Mouse (Mus musculus): ENCODE measurements at regions not wholly inside any gene's neighbourhood (a gene's known extent, or its start where the extent isn't known, plus 50 kb on each side); places are given as distances from the start of the nearest gene placed in this dataset.

DNA sequence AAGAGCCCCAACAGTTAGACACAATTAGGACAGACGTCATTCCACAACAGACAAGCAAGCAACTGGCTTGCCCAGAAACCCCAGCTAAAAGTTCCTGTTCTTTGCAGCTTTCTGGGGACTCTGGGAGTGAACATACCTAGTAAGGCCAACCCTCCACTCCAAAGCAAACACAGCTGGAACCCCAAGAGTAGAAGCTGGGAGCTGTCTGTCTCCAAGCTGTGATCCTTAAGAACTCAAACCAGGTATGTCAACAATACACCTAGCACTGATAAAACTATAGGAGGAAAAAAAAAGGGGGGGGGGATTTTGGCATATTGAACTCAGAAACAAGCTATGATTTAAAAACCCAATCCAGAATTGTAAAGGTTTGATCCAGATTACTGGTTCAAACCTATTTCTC lies 84.2 kb upstream of the Basp1 start:
- Histone ChIP-seq H3K9ac (ENCODE audit: low read depth, low read length) (no peak overlapping the region), H3K36me3 (ENCODE audit: insufficient read depth, low read length) (no peaks in the 10 kb centered on the region), H3K4me1 (replicated peaks; ENCODE audit: insufficient read depth, low read length) (no peaks in the 10 kb centered on the region), H3K4me2 (ENCODE audit: low read length) (no peak overlapping the region), H3K27me3 (ENCODE audit: insufficient read depth, low read length) (no peaks in the 10 kb centered on the region), H3K4me3 (replicated peaks; ENCODE audit: low read depth, low read length) (no peak overlapping the region), H3K9me3 (replicated peaks; ENCODE audit: low read length) (no peaks in the 10 kb centered on the region), H3K27ac (no peak overlapping the region)
- TF ChIP-seq CTCF (IDR thresholded peaks at IDR 0.05; ENCODE audit: low read depth): no peak
- no peak for ATAC-seq (replicated peaks; ENCODE audit: low FRiP score, low read depth)
- 58% methylated on average over 1 of the region's 1 CpGs for WGBS
- no peak for DNase-seq (ENCODE audit: low spot score)

DNA sequence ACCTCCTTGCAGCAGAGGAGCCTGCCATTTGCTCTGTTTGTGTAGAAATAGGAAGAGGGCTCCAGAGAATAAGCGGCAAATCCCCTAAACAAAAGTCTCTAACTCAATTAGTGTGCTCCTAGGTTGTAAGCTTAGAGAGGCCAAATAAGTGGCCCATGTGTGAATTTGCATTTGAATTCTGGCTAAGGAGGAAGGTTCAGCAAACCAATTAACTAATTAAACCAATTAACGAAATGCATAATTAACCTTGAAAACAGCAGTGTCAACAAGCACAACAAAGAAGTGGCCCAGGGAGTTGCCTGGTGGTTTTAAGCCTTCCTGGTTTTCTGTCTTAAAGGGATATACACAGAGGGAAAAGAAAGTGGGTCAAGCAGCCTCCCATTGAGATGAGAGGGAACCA lies 84.9 kb upstream of the Basp1 start:
- TF ChIP-seq CTCF (IDR thresholded peaks at IDR 0.05; ENCODE audit: low read depth): no peak
- H3K36me3 ChIP-seq (ENCODE audit: insufficient read depth, low read length): no peaks in the 10 kb centered on the region
- DNase-seq (ENCODE audit: low spot score) (no peak), ATAC-seq (replicated peaks; ENCODE audit: low FRiP score, low read depth) (no peak)
- 55% methylated on average over 2 of the region's 2 CpGs for WGBS
- no peak overlapping the region for H3K9ac ChIP-seq (ENCODE audit: low read depth, low read length)
- no peak overlapping the region for H3K4me2 ChIP-seq (ENCODE audit: low read length)
- no peaks in the 10 kb centered on the region for H3K9me3 ChIP-seq (replicated peaks; ENCODE audit: low read length)
- no peaks in the 10 kb centered on the region for H3K27me3 ChIP-seq (ENCODE audit: insufficient read depth, low read length)
- H3K4me3 ChIP-seq (replicated peaks; ENCODE audit: low read depth, low read length): no peak overlapping the region
- H3K27ac ChIP-seq: no peak overlapping the region
- H3K4me1 ChIP-seq (replicated peaks; ENCODE audit: insufficient read depth, low read length): no peaks in the 10 kb centered on the region

DNA sequence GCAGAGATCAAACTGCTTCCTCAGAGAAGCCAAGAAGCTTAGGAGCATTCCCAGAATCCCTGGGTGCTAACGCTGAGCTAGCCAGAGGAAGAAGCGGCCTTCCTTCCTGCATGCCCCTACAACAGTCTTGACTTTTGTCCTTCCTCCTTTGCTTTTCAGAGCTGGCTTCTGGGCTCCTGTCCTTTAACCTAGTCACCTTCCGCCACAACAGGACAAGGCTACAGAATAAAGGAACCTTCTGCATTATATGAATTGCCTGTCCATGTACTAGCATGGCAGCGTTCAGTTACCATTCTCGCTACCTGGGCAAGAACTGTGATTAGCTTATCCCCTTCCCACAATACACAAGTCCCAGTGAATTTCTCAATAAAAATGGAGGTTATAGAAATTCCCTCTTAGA lies 88.9 kb upstream of the Basp1 start:
- Histone ChIP-seq H3K9me3 (replicated peaks; ENCODE audit: low read length) (no peaks in the 10 kb centered on the region), H3K27me3 (ENCODE audit: insufficient read depth, low read length) (no peaks in the 10 kb centered on the region), H3K36me3 (ENCODE audit: insufficient read depth, low read length) (no peaks in the 10 kb centered on the region), H3K4me1 (replicated peaks; ENCODE audit: insufficient read depth, low read length) (no peaks in the 10 kb centered on the region), H3K9ac (ENCODE audit: low read depth, low read length) (no peak overlapping the region), H3K27ac (no peak overlapping the region), H3K4me2 (ENCODE audit: low read length) (no peak overlapping the region), H3K4me3 (replicated peaks; ENCODE audit: low read depth, low read length) (no peak overlapping the region)
- WGBS: 87% methylated on average over 5 of the region's 5 CpGs
- DNase-seq (ENCODE audit: low spot score) (no peak), ATAC-seq (replicated peaks; ENCODE audit: low FRiP score, low read depth) (no peak)
- TF ChIP-seq CTCF (IDR thresholded peaks at IDR 0.05; ENCODE audit: low read depth): no peak

DNA sequence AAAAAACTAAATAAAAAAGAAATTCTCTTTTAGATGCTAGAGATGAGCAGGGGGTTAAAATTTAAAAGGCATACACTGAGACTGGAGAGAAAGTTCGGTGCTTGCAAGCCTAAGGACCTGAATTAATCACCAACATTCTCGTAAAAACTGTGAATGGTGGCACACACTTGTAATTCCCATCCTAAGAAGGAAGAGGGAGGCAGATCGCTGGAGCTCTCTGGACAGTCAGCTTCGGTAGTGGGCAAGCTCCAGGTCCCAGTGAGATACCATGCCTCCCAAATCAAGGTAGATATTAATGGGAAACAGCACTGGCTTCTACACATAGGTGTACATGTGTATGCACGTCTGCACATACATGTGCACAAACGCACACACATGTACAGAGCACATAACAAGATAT lies 89.5 kb upstream of the Basp1 start:
- TF ChIP-seq CTCF (IDR thresholded peaks at IDR 0.05; ENCODE audit: low read depth): peak; percentile 59; the same call in 1 of the 2 replicates
- Histone ChIP-seq H3K9ac (ENCODE audit: low read depth, low read length) (no peak overlapping the region), H3K4me3 (replicated peaks; ENCODE audit: low read depth, low read length) (no peak overlapping the region), H3K27me3 (ENCODE audit: insufficient read depth, low read length) (no peaks in the 10 kb centered on the region), H3K36me3 (ENCODE audit: insufficient read depth, low read length) (no peaks in the 10 kb centered on the region), H3K9me3 (replicated peaks; ENCODE audit: low read length) (no peaks in the 10 kb centered on the region), H3K27ac (no peak overlapping the region), H3K4me2 (ENCODE audit: low read length) (no peak overlapping the region), H3K4me1 (replicated peaks; ENCODE audit: insufficient read depth, low read length) (no peaks in the 10 kb centered on the region)
- 52% methylated on average over 6 of the region's 6 CpGs for WGBS
- ATAC-seq (replicated peaks; ENCODE audit: low FRiP score, low read depth) (no peak), DNase-seq (ENCODE audit: low spot score) (peak; percentile 59)

GRCm38 (mm10) chr15:25509139-25509538 lies 95.6 kb upstream of the Basp1 start:
- no peak overlapping the region for H3K9ac ChIP-seq (ENCODE audit: low read depth, low read length)
- H3K36me3 ChIP-seq (ENCODE audit: insufficient read depth, low read length): no peaks in the 10 kb centered on the region
- H3K4me1 ChIP-seq (replicated peaks; ENCODE audit: insufficient read depth, low read length): peaks cover 21% of the 10 kb centered on the region
- H3K4me2 ChIP-seq (ENCODE audit: low read length): peak overlapping the region; percentile 37
- no peaks in the 10 kb centered on the region for H3K27me3 ChIP-seq (ENCODE audit: insufficient read depth, low read length)
- DNase-seq (ENCODE audit: low spot score) (peak; percentile 86), ATAC-seq (replicated peaks; ENCODE audit: low FRiP score, low read depth) (peak; percentile 91)
- no peaks in the 10 kb centered on the region for H3K9me3 ChIP-seq (replicated peaks; ENCODE audit: low read length)
- no peak overlapping the region for H3K4me3 ChIP-seq (replicated peaks; ENCODE audit: low read depth, low read length)
- H3K27ac ChIP-seq: peak overlapping the region; percentile 79
- no peak for TF ChIP-seq CTCF (IDR thresholded peaks at IDR 0.05; ENCODE audit: low read depth)
- 8% methylated on average over 7 of the region's 7 CpGs for WGBS

GRCm38 (mm10) chr15:25509584-25509983 lies 96.0 kb upstream of the Basp1 start:
- TF ChIP-seq CTCF (IDR thresholded peaks at IDR 0.05; ENCODE audit: low read depth): no peak
- 27% methylated on average over 8 of the region's 8 CpGs for WGBS
- peak; percentile 45 for DNase-seq (ENCODE audit: low spot score)
- peak; percentile 41; the same call in 1 of the 2 replicates for ATAC-seq (replicated peaks; ENCODE audit: low FRiP score, low read depth)
- Histone ChIP-seq H3K9ac (ENCODE audit: low read depth, low read length) (no peak overlapping the region), H3K36me3 (ENCODE audit: insufficient read depth, low read length) (no peaks in the 10 kb centered on the region), H3K4me1 (replicated peaks; ENCODE audit: insufficient read depth, low read length) (peaks cover 21% of the 10 kb centered on the region), H3K4me2 (ENCODE audit: low read length) (peak overlapping the region; percentile 37), H3K9me3 (replicated peaks; ENCODE audit: low read length) (no peaks in the 10 kb centered on the region), H3K27ac (peak overlapping the region; percentile 79), H3K27me3 (ENCODE audit: insufficient read depth, low read length) (no peaks in the 10 kb centered on the region), H3K4me3 (replicated peaks; ENCODE audit: low read depth, low read length) (no peak overlapping the region)

GRCm38 (mm10) chr15:25510060-25510492 lies 96.5 kb upstream of the Basp1 start:
- Histone ChIP-seq H3K9ac (ENCODE audit: low read depth, low read length) (no peak overlapping the region), H3K36me3 (ENCODE audit: insufficient read depth, low read length) (no peaks in the 10 kb centered on the region), H3K4me3 (replicated peaks; ENCODE audit: low read depth, low read length) (no peak overlapping the region), H3K27ac (peak overlapping the region; percentile 79), H3K4me1 (replicated peaks; ENCODE audit: insufficient read depth, low read length) (peaks cover 21% of the 10 kb centered on the region), H3K4me2 (ENCODE audit: low read length) (peak overlapping the region; percentile 37), H3K27me3 (ENCODE audit: insufficient read depth, low read length) (no peaks in the 10 kb centered on the region), H3K9me3 (replicated peaks; ENCODE audit: low read length) (no peaks in the 10 kb centered on the region)
- no peak for TF ChIP-seq CTCF (IDR thresholded peaks at IDR 0.05; ENCODE audit: low read depth)
- DNase-seq (ENCODE audit: low spot score) (peak; percentile 88), ATAC-seq (replicated peaks; ENCODE audit: low FRiP score, low read depth) (peak; percentile 60)
- 6% methylated on average over 8 of the region's 8 CpGs for WGBS

Data from kidney, postnatal 0 days (tissue).